ENCODE assay signal across 10 mouse cellular contexts in the genomic region with DNA sequence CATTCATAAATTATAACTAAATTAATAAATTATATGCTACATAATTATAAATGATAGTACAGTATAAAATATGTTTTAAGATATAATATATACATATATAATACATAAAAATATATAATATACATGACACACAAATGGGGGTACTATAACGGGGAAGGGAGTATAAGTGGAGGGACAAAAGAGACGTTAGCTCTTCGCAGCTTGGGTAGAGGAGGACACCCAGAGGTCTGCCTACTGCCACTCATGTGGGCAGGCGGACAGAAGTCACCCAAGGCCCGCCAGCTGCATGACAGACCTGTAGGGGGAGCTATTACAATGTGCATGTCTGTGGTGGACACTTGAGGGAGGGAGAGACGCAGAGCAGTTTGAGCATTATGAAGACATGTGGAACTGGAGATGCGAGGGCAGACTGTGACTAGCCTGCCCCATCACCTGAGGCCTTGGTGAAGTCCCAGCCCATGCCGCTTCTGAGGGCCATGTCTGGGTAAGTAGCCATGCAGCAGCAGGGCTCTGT.
A peak's percentile ranks its signal among the peaks of the same experiment; 100 is the strongest.
DNase-seq lines count a peak whose midpoint lies in the region; ATAC-seq lines count a peak whose summit lies in the region.
"Had no signal": no experiment of that assay in that cellular context is flagged by ENCODE, and none has a peak within 500 bp of the region (broad histone marks: within the 10 kb centered on the region; RNA-seq: fewer than 3 reads in every experiment).

No protein-coding gene starts in this region.

- no peak for ATAC-seq in erythroid progenitor cell, adult 5-6 weeks (replicated peaks; ENCODE audit: low FRiP score, poor library complexity, severe bottlenecking)
- ATAC-seq: forebrain, embryonic 14.5 days had no signal

- peak; percentile 12 to 59 for DNase-seq in adrenal gland, adult (ENCODE audit: inconsistent age in 2 of 2, low spot score in 1 of 2)
- DNase-seq in adrenal gland, postnatal 25 days, result no peak
- peak; percentile 11 for DNase-seq in kidney, adult 9 months
- DNase-seq in kidney, adult 18-20 months, result no peak
- peak; percentile 30 for DNase-seq in A20 (ENCODE audit: low read depth, low spot score)
- peak; percentile 4 for DNase-seq in induced T-regulatory cell, adult 2 months (ENCODE audit: low read depth)
- DNase-seq in spleen, adult 12 weeks (ENCODE audit: low spot score), result no peak
- DNase-seq: thymus, postnatal 4 days had no signal

Comparison
In these comparisons a context has a peak if more than half of its experiments do, and no peak if none do; other contexts are left out.
1. DNase-seq: peak in adrenal gland, adult (2 of 2), kidney, adult 9 months (single experiment), A20 (single experiment) and induced T-regulatory cell, adult 2 months (single experiment); none in adrenal gland, postnatal 25 days (single experiment), kidney, adult 18-20 months (single experiment) and spleen, adult 12 weeks (single experiment).